Mouse (Mus musculus) embryo, embryonic 10 days (tissue): ENCODE measurements at regions not wholly inside any gene's neighbourhood (a gene's known extent, or its start where the extent isn't known, plus 50 kb on each side); places are given as distances from the start of the nearest gene placed in this dataset.

Experiments used
- DNase-seq: peaks from one replicate; pipeline ENCODE4 v3.0.0-alpha.2; 2015; ENCODE audit warnings: low spot score

DNA sequence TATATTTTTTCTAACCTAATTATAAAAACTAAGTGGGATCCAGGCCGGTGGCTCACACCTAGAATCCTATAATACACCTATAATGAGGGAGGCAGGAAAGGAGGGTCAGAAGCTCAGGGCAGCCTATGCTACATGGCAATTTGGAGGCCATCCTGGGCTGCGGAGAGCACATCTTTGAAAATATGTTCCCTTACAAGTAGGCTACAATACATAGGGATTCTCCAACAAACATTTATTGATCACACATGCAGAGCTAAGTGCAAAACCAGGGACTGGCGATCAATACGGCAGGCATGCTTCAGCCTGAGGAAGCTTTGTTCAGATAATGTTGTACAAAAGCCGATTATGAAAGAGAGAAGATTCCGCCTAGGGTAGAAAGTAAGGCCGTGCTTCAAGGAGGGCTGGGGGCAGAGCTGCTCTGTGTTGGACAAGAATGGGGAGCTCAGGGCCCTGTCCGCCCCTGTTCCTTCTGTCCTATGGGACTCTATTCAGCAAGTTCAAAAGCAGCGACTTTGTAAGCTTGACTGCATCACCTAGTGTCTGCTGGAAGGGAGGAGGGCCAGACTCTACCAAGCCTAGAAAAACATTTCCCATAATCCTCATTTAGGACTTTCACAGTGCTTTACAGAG, 53.4 kb upstream of the Sgk1 start:
- DNase-seq, result no peak

- DNase-seq, result peak; percentile 61
Measured at GRCm38 (mm10) chr10:21829062-21829731, 52.8 kb upstream of the Sgk1 start.

DNA sequence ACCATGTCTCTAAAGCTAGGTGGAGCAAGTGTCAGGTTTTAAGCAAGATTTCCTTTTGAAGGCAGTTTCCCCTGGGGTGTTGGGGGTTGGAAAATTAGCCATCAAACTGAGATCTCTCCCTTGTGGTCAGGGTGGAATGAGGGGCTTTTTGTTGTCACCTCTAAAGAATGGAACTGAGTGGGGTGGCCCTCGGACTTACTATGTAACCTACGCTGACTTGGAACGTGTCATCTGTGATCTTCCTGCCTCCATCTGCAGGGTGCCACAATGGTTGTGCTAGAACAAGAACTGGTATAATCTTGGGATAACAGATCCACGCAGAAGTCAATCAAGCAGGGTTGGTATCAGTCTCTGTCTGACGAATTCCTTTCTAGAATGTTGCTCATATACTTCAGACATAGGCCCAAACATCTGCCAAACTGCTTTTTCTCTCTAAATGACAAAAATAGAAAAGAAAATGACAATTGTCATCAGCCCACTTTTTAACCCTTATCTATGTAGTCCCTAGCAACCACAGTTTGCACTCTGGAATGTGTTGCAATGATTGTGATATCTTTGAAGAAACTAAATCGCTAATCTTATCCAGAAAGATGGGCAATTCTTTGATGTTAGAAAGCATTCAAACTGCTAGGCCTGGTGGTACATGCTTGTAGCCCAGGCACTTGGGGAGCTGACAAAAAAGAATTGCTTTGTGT, 50.8 kb upstream of the Sgk1 start:
- no peak for DNase-seq
